Mouse (Mus musculus) CD4-positive, CD25-positive, alpha-beta regulatory T cell, adult 2 months (primary cell): ENCODE measurements at regions not wholly inside any gene's neighbourhood (a gene's known extent, or its start where the extent isn't known, plus 50 kb on each side); places are given as distances from the start of the nearest gene placed in this dataset.

Source experiments
- DNase-seq: peaks from one replicate; pipeline ENCODE4 v3.0.0-alpha.2; 2012; ENCODE audit warnings: low read depth, low spot score

- no peak for DNase-seq
These were observed 576.4 kb upstream of the Arid1b start for GRCm38 (mm10) chr17:4417686-4418085.

- no peak for DNase-seq
These were observed 569.5 kb upstream of the Arid1b start for GRCm38 (mm10) chr17:4424451-4425168.

DNA sequence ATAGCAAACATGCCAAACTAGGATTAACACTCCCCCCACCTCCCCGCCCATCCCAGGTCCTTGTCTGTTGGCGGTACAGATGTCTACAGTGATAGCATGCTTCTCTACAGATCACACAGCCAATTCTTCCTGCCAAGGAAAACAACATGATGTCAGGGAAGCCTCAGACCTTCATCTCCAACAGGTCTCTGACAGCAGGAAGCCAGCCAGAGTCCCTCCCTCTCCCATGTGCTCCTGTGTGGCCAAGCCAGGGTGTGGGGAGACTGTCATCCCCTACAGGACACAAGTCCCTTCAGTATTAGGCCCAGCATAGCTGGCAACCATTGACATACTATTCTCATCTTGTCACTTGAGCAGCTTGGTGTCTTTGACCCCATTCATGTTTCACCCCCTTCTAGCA, 568.8 kb upstream of the Arid1b start:
- no peak for DNase-seq

DNA sequence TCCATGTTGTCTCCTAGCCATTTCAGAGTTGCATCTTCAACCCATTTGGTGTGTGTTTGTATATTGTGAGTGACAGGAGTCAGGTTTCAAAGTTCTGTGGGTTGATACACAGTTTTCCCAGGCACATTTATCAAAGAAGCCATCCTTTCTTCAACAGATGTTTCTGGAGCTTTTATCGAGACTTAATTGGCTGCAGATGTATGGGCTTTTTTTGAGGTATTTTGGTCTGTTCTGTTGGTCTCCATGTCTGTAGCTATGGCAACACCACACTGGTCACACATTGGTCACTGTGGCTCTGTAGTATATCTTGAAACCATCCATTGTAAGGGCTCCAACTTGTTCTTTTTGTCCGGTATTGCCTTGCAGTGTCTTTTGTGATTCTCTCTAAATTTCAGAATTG, 565.1 kb upstream of the Arid1b start:
- DNase-seq, result no peak

DNA sequence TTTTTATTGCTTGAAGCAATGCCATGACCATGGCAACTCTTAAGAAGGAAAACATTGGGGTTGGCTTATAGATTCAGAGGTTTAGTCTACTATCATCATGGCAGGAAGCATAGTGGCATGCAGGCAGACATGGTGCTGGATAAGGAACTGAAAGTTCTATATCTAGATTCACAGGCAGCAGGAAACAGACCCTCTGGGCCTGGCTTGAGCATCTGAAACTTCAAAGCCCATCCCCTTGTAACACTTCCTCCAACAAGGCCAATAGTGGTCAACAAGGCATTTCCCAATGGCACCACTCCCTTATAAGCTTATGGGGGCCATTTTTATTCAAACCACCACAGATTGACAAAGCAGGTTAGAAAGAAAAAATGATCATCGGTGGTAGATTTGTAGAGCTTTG, 548.5 kb upstream of the Arid1b start:
- no peak for DNase-seq

DNA sequence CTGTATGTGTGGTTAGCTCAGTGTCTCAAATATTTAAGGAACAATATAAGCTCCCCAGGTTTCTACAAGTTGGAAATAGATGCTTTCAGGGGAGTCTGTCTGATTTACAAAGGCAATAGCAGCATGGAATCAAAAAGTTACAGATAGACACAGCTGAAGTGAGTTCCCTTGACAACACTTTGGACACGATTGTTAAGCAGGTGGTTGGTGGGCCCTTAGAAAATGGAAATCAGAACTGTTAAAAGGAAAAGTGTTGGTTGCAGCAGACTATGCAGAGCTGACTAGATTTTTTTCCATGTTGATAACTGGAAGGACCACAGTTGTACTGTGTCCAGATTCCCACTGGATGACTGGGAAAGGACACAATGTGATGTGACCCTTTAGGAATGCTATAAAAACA, 536.6 kb upstream of the Arid1b start:
- DNase-seq, result no peak

DNA sequence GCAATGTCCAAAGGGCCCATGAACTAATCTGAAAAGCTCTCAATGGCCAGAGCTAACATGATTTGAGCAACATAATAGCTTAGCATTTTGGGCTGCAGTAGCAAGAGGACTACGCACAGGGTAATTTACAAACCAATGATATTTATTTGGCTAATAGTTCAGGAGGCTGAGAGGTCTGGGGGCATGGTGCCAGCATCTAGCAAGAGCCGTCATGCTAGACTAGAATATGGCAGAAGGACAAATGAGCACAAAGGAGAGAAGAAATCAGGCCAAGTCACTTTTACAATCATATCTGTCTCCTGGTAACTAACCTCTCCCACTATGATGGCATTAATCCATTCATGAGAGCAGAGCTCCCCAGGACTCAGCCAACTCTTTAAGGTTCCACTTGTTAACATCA, 532.6 kb upstream of the Arid1b start:
- no peak for DNase-seq

DNA sequence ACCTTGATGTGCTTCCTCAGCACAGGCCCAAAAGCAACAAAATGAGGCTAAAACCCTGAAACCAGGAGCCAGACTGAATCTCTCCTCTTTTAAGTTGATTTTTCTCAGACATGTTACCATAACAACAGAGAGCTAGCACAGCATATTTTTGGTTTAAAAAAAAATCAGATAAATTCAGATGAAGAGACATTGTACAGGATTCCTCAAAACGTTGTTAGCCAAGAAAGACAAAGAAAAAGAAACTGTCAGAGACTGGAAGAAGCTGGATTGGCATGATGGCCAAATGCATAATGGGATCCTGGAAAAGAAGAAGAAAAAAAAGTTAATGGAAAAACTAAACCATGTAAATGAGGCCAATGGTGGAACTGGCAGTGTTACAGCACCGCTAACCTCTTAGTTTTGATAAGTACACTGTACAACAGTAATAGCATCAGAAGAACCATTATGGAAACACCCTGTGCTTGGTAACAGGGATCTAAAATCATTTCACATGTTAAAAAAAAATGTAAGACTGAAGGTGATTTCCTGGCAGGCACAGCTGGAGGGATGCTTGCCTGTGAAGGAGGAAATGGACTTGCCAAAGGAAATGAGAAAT, 529.7 kb upstream of the Arid1b start:
- DNase-seq, result no peak

DNA sequence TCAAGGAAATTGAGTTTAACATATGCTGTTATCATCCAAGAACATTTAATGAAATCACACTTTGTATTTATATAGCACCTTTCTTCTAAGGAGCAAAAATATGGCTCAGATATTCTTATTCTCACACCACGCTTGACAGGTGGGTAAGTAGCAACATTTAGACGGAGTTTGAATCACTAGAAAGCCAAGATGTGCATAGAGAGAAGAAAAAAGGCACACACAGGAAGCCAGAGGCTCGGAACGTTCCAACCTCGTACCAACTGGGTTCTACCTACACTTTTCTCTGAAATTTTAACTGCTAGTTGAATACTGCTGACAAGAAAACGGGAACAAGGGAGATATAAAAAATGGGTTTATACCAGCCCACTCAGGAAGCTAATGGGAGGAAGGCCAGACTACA, 528.4 kb upstream of the Arid1b start:
- no peak for DNase-seq

GRCm38 (mm10) chr17:4472412-4472811, 521.7 kb upstream of the Arid1b start:
- no peak for DNase-seq

GRCm38 (mm10) chr17:4474350-4474749, 519.8 kb upstream of the Arid1b start:
- no peak for DNase-seq

DNA sequence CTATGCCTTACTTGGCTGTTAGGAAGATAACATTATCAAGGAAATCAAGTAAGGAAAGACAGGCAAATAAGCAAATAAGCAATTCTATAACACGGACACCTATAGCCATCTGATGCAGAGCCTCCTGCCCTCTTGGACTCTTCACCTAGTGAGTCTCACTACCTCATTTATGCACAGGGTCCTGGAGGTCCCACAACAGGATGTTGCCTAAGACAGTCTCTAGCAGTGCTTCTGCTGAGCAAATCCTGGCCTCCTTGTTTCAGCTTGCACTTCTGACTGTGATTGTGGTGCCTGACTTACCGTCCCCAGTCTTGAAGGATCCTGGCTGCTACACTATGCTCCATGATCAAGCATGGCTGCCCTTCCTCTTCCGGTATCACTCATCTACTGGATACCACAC, 518.5 kb upstream of the Arid1b start:
- no peak for DNase-seq

DNA sequence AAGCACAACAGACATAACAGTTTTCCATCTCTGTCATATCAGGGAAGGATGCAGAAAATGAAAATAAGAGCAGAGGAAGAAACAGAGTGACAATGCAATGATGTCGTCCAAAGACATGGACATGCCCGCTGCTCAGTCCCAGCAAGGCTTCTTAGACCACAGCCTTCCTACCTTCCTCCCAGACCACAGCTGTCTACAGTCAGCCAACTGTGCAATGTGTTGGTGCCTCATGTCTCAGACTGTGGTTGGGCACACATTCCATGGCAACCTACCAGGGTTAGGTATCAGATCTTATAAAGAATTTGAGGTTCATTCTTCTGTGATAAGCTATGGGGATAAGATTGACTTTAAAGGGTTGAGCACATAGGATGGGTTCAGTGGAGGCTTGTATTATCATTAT, 499.7 kb upstream of the Arid1b start:
- no peak for DNase-seq

DNA sequence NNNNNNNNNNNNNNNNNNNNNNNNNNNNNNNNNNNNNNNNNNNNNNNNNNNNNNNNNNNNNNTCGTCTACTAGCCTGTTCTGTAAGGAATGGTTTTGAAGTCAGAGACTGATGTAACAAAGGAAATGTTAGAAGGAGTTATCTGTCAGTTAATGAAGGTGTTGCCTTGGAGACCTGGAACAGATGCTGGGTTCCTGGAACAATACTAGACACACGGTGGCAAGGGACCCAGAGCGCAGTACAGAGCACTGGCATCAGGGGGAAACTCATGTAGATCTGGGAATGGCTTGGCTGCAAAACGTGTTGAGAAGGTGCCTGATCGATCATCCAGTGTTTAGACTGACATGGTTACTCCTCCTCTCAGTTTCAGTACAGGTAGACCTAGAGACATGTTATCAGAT, 493.6 kb upstream of the Arid1b start:
- no peak for DNase-seq

DNA sequence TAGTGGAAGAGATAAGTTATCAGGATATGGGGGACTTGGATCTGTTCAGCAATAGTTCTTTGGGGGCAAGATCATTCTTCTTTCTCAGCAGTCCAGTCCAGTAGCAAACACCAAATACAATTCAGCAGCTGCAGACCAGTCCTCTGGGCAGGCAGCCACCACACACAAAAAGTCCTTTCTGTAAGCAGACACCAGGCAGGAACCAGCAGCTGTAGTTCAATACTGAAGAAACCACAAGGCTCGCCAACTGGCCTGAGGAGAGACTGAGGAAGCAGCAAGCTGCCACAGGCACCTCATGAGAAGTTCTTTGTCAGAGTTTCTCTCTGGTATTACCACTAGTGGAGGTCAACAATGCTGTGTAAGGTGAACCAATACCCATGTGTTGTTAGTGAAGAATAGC, 493.1 kb upstream of the Arid1b start:
- no peak for DNase-seq

DNA sequence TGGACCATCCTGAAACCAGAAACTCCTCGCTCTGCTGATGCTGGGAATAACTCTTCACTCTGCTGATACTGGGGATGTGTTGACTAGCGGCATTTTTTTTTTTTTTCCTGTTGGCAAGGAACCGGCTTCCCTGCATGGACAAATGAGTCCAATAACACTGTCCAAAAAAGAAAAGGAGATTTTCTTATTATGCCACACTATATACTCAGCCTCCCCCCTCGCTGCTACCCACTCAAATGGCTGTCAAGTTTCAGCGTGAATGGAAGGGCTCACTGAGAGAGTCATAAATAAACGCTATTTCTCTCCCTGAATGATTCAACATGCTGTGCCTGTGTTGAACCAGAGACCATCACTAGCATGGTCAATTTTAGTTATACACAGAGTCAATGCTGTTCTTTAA, 489.2 kb upstream of the Arid1b start:
- DNase-seq, result no peak

DNA sequence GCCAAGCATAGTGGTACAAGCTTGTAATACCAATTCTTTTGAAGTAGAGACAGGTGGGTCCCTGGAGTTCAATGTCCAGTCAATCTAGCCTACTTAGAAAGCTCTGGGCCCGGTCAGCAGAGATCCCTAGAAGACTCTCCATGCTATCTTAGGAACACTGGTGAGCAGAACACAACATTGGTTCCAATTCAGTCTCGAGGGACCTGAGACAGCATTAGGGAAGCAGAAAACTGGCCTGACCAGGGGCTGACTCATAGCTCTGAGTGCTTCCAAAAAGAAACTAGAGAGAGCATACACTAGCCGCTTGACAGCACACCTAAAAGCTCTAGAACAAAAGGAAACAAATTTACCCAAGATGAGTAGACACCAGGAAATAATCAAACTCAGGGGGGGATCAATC, 484.6 kb upstream of the Arid1b start:
- no peak for DNase-seq

DNA sequence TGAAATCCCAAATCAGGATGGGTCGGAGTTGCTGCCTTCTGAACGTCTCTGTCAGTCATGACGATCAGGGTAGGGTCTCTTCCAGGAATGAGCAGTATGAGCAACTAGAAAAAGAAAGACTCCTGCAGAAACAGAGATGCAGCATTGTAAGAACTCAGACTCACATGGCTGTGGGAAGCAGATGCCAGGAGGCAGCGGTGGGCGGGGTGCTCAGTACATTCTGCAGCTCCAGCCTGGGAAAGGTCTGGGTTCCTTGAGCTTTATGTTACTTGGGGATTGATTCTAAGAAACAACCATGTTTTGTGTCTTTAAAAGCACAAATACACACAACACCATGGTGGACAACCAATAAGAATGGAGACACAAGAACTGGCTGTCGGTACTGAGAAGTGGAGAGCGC, 478.0 kb upstream of the Arid1b start:
- no peak for DNase-seq

DNA sequence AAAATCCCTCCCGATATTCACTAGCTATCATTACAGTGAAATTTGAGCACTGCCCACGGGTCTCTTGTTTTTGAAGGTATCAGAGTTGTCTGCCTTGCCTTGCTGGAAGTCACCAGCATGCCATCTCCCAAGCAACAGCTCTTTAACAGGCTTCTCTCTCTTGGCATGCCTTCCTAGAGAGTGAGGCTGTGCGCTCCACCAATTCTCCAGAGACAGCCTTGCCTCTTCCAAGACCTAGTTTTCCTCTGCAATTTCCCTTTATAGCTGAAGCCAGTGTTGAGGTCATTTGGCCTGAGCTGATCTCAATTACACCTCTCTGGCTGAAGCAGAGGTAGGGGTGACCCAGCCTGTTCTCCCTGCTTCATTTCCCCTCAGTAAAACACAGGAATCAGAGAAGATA, 477.3 kb upstream of the Arid1b start:
- DNase-seq, result no peak

GRCm38 (mm10) chr17:4521031-4521430, 473.1 kb upstream of the Arid1b start:
- DNase-seq, result no peak

GRCm38 (mm10) chr17:4526466-4526865, 467.7 kb upstream of the Arid1b start:
- no peak for DNase-seq

DNA sequence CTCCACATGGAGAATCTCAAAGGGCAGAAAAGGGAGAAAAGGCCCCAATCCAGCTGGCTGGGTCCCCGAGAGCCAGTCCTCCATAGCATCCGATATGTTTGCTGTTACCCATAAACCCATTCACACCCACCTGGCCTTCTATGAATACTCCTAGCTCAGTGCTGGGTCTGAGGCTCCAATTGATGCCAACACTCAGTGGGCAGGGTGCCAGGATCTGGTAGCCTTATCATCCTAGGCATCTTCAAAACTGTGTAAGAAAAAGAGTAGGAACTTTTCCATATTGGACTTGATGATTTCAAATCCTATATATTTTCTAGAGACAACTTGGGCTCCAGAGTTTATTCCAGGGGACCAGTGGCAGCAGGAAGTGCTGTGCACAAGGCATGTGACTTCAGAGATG, 462.0 kb upstream of the Arid1b start:
- no peak for DNase-seq

GRCm38 (mm10) chr17:4540435-4540834, 453.7 kb upstream of the Arid1b start:
- no peak for DNase-seq
